Mouse (Mus musculus): ENCODE measurements around the gene Gfpt1.
"Not testable (repeated sequence)": the region's sequence is repeated elsewhere in the genome, so short reads cannot be mapped to it uniquely, and the experiment has no call there.

The Gfpt1 gene

GRCm38 (mm10) chr6:87042337-87043130 lies at the start of gene Gfpt1:
Gene Gfpt1, plus strand, starts transcription at chr6:87042846.
- DNase-seq (ENCODE audit: low spot score), result peak; percentile 89

GRCm38 (mm10) chr6:86994254-86994653 lies 48.4 kb upstream of the Gfpt1 start:
- no peak for DNase-seq (ENCODE audit: low spot score)

DNA sequence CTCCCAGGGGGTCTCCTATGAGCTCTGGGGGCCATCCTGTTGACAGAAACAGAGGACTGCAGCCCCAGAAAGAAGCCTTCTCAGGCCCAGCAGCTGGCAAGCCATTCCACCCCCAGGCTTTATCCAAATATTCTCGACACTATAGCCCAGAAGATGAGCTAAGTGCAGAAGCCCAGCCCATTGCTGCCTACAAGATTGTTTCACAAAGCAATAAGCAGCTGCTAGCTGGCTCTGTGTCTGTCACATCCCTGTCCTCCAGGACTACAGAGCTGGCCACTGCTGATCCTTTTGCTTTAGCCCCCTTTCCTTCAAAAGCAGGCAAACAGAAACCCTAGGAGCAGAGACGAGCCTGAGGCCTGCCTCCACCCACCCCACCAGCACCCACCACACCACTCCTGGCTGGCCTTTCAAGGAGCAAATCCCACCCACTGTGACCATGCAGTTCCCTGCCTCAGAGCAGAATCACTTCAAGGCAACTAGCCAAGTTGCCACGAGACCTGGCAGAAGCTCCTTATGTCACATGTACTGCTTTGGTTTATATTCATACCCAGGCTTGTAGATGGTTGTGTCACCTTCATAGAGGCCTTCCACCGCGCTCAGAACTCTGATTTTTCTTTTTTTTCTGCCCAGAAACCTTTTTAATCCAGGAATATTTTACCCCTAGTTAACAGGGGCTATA lies 45.9 kb upstream of the Gfpt1 start:
- DNase-seq (ENCODE audit: low spot score), result no peak

- no peak for DNase-seq (ENCODE audit: low spot score)
These were observed 45.3 kb upstream of the Gfpt1 start for GRCm38 (mm10) chr6:86997360-86997759.

GRCm38 (mm10) chr6:87001995-87002394 lies 40.7 kb upstream of the Gfpt1 start:
- no peak for DNase-seq (ENCODE audit: low spot score)

DNA sequence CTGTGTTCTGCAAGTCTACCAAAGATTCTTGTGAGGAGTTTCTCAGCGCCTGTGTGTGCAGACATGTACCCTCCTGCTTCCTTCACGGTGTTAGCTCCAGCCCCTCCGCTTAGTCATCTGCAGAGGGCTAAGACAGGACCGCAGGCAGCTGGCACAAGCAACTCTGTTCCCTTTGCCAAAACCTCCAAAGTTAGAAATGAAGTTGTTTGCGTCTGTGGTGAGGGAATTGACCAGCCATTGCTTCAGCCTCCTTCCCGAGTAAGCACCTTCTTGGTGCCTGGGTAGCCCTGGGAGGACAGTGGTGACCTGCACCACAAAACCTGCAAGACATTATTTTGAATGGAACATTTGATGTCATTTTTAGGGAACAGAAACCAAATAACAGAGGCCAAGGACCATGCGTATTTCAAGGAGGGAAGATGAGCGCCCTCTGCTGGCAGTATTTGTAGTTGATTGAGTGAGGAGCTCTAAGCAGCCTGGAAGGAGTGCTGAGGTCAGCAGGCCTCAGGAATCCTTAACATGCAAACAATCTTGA lies 40.1 kb upstream of the Gfpt1 start:
- DNase-seq (ENCODE audit: low spot score), result peak; percentile 76

DNA sequence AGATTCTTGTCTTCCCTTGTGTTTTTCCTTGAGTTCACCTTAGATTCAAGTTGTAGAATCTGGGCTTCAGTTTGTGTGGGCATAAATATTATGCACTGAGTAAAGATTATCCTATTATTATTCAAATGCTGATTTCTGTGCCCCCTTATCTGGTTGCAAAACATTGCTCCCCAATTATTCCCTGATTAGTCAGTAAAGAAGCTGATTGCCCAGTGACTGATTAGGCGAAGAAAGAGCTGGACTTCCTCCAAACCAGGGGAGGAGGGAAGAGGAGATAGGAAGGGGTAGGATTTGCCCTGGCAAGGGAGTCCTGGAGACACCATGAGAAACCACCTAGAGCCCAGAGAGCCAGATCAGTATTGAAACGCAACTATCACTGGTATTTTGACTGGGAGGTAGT lies 38.5 kb upstream of the Gfpt1 start:
- DNase-seq (ENCODE audit: low spot score), result no peak

GRCm38 (mm10) chr6:87005577-87005976 lies 37.1 kb upstream of the Gfpt1 start:
- no peak for DNase-seq (ENCODE audit: low spot score)

DNA sequence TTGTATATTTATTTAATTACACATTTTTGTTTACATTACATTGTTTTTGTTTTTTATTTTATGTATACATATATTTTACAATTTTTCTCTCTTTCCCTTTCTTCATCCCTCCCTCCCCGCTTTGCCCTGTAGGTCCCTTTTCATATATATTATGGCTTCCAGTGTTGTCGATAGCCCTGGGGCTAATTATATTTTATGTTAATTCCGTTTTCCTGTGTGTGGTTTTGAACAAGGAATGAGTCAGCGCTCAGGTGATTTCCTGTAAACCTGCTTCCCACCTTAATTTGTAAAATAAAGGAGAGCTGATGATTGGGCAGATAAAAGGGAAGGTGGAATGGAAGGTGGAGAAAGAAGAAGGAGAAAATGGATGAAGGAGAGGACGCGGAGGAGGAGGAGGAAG lies 33.8 kb upstream of the Gfpt1 start, which contains the start of gene Nfu1:
Nfu1 (plus strand) TSS at position 350 of the 400 bp plus-strand sequence.
- DNase-seq (ENCODE audit: low spot score), result no peak

DNA sequence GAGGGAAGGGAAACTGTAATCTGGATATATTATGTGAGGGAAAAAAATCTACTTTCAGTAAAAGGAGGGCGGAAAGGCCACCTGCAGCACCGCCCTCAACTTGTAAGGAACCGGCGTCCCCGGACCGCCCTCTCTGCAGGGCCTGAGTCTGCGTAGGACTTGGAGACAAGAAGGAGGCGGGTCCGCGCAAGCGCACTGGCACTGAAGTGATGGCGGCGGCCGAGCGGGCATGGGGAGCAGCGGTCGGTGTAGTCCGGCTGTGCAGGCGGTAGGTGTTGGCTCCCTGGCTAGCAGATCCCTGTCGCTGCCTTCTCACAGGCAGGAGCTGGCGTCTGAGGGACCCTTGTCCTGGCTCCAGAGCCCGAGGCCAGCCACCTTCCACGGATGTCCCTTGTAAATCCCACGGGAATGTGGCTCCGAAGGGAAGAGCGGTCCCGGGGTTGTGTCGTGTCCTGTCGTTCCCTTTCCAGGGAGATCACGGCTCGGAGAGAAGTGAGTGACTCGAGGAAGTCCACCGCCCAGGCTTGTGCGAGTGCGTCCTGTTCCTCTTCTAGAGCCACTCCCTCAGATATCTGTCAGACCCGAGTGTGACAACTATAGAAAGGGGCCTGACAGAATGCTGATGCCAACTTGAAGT lies 32.8 kb upstream of the Gfpt1 start:
- DNase-seq (ENCODE audit: low spot score), result peak; percentile 92

GRCm38 (mm10) chr6:87016916-87017315 lies 25.7 kb upstream of the Gfpt1 start:
- DNase-seq (ENCODE audit: low spot score), result peak; percentile 74

DNA sequence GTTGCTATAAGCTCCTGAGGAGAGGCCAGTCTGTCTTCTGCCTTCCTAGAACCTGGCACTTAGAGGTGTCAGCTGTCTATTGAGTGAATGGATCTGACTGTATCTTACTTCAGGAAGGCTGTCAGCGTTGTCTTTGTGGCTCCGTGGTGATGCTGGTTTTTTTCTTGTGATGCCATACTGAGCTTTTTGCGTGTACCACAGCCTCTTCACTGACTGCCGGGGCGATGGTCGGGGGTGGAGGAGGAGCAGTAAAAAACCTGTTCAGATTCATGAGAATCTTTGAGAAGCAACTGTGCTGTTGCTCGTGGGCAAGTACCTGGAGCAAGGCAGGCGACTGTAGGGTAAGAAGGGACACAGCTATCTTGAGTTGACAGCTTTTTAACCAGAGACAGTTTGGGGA lies 23.8 kb upstream of the Gfpt1 start:
- no peak for DNase-seq (ENCODE audit: low spot score)

DNA sequence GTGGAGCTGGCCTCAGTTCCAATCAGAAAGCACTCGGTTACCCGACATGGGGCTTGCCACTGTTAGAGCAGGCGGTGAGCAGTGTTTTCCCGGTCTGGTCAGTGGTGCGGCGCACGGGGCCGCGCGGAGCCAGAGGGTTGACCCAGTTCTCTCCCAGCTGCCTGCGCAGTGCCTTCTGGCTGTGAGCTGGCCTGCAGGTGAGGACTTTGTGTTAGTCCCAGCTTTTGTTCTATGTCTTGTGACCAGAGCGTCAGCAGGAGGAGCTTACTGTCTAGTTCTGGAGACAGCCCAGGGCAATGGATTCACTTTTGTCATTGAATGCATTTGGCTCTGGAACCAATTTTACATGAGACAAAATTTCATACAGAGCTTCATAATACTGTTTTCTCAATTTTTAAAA lies 20.9 kb upstream of the Gfpt1 start:
- DNase-seq (ENCODE audit: low spot score), result no peak

- DNase-seq (ENCODE audit: low spot score), result no peak
These were observed 15.7 kb upstream of the Gfpt1 start for GRCm38 (mm10) chr6:87026980-87027379.

DNA sequence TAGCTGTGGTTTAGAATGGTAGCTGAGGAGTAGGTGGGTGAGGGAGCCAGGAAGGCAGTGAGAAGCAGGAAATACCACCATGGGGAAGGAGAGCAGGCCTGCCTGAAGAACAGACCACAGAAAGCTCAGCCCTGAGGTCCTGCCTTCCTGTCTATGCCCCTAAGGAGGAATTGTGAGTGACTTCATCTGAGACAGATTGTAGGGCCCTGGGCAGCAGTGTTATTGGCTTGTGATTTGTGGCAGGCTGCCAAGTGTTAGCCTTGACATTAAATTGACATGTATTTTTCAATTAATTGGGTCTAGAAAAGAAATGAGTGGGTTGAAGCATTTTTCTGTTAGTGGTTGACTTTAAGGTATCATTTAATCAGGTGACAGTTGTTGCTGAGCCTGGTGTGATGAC lies 13.8 kb upstream of the Gfpt1 start:
- no peak for DNase-seq (ENCODE audit: low spot score)

- not testable (repeated sequence) for DNase-seq (ENCODE audit: low spot score)
These were observed 11.3 kb upstream of the Gfpt1 start for GRCm38 (mm10) chr6:87031310-87031709.

- no peak for DNase-seq (ENCODE audit: low spot score)
These were observed 10.2 kb upstream of the Gfpt1 start for GRCm38 (mm10) chr6:87032401-87032800.

DNA sequence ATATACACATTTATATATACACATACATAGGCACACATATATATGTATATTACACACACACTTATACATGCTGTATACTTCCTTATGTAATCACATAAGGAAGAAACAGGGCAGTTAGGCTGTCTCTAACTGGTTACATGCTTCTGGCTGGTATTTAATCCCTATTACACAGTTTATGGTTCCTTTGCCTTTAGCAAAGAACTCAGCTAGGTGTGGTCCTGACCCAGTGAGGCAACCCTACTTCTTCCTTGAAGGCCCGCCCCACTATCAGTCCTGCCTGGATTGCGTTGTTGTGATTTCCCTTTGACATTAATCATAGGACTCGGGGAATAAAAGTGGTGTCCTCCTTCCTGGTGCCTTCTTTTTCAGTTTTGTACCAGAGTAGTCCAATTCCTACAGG lies 8.3 kb upstream of the Gfpt1 start:
- DNase-seq (ENCODE audit: low spot score), result no peak

DNA sequence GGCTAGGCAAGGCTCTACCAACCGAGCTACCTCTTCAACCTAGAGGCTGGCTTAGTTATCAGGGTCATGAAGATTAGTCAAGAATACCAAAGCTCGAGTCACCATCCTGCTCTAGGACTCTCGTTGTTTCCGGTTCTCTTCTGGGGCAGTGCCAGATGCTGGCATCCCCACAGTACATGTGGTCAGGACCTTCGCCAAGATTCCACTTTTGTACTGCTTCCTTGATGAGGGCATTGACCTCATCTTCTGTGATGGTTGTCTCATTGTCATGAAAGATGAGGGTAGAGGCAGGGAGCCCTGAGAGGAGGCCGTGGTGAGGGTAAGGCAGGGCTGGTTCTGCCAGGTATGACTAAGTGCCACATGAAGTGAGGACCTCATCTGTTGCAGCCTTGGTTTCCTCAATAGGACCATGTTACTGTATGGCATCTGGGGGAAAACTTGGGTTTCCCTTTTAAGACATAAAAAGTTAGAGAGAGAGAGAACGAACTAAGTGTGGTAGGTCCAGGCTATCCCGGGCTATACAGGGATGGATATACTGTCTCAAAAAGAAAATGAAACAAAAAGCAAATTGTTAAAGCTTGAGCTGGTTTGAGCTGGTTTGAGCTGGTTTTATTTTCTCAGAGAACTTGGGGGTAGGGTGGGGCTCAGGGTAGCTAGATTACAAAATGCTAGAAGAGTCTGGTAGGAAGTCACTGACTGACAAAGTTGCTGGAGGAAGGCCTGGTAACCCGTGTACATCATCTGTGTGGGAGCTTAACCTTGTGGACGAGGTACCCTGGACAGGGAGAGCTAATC lies 4.6 kb upstream of the Gfpt1 start:
- no peak for DNase-seq (ENCODE audit: low spot score)

GRCm38 (mm10) chr6:87039161-87039560 lies 3.5 kb upstream of the Gfpt1 start:
- no peak for DNase-seq (ENCODE audit: low spot score)

GRCm38 (mm10) chr6:87040971-87041370 lies 1.7 kb upstream of the Gfpt1 start:
- DNase-seq (ENCODE audit: low spot score), result no peak

DNA sequence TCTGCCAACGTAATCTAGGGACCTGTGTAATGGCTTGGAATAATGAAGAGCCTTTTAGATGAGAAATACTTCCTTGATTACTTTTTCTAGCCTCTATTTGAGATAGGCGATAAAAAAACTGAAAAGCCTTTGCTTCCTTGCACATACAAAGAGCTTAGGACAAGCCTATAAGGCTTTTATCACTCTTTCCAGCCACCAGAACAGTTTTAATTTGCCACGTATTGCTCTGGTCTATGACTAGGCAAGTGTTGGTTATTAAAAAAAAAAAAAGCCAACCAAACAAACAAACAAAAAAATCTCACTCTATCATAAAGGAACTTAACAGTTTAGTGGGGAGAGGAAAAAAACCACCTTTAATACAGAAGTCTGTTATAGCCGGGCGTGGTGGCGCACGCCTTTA lies 1.2 kb upstream of the Gfpt1 start:
- DNase-seq (ENCODE audit: low spot score), result no peak
